Mouse (Mus musculus) erythroblast, adult 5-6 weeks (primary cell): ENCODE measurements at regions not wholly inside any gene's neighbourhood (a gene's known extent, or its start where the extent isn't known, plus 50 kb on each side); places are given as distances from the start of the nearest gene placed in this dataset.

Source experiments
- ATAC-seq: replicated peaks from 2 replicates; pipeline ENCODE4 v1.8.0; 2016; ENCODE audit warnings: moderate number of reproducible peaks, mild to moderate bottlenecking, moderate TSS enrichment, inconsistent platforms; ENCODE audit not compliant: poor library complexity, low FRiP score, severe bottlenecking

DNA sequence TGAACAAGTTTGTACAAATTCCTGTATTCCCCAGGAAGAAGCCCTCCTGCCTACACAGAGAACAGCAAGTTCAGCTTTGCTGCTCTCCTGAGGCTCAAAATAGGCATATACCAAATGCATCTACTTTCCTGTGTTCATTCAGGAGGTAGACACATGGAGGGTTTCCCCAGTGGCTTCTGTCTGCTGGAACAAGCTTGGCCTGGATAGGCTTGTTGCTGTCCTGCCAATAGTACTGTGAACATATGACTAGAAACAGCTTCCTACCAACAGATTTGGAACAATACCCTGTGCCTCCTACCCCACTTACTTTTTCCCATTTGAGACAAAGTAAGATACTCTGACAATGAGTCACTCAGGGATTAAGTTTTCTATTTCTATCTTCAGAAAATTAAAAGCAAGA lies 93.8 kb upstream of the Wdpcp start:
- no peak for ATAC-seq

DNA sequence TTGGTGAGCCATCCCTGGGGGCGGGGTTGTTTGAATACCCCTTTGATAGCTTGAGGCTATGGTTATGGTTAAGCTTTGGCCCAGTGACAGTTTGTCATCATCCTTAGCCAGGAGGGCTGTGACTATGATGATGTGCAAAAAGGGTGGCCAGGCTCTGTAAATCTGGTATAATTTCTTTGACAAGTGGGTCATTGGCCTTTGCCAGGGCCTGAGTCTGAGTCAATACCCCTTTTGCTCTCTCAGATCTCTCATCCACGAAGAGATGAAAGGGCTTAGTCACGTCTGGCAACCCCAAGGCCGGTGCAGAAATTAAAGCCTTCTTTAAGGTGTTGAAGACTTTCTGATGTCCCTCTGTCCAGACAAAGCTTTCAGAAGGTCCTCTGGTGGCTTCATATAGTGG lies 99.7 kb upstream of the Ugp2 start:
- ATAC-seq = no peak

DNA sequence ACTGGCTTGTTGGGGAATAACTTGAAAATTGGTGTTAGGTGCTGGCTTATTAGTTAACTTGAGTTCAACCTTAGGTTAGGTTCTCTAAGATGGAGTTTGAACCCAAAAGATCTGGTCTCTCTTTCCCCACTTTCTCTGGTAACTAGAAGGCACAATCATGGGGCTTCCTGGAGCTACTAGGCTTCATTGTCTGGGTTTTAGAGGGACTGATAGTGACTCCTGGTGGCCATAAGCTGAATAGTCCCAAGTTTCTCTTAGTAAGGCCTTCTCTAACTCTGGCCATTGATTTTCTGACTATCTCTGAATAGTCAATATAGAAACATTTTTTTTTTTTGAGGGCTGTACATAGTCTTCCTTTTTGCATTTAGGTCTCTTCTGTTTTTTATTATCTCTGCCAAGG lies 97.5 kb upstream of the Ugp2 start:
- peak; percentile 57; the same call in 1 of the 2 replicates for ATAC-seq

DNA sequence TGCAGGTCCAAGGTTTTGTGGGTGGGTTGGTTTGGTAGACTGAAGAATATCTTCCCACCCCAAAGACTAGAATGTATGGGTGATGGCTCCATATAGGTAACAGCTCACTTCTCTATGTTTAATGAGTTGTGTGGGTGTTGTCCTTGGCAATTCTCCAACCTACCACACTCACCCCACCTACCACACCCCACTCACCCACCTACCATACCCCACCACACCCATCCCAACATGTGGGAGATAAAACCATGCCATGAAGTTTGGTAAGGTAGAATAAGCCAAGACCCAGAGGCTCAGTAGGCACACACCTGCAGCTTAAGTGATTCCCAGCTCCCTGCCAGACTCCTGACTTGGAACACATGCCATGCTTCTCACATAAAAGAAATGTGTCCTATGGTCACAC lies 89.0 kb upstream of the Ugp2 start:
- ATAC-seq = peak; percentile 88

DNA sequence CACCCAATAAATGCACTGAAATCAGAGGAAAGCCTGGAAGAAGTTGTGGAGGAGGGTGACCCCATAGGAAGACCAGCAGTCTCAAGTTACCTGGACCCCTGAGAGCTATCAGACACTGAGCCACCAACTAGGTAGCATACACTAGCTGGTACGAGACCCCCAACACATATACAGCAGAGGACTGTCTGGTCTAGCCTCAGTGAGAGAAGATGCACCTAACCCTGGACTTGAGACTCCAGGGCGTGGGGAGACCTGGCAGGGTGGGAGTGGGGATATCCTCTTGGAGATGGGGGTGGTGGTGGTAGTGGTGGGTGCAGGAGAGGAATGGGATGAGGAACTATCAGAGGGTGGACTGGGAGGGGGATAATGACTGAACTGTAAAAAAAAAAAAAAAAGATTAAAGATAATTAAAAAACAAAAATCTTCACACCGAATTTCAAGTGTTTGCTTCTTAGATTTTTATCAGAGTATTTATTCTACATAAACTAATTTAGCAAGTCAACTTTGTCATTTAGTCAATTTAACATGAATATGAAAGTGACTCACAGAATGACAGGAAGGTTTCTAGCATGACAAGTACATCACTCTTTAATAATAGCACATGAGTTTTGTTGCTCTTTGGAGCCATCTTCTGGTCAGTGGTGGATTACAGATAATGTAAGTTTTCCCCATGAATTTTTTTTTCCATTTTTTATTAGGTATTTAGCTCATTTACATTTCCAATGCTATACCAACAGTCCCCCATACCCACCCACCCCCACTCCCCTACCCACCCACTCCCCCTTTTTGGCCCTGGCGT lies 82.5 kb upstream of the Ugp2 start:
- no peak for ATAC-seq

DNA sequence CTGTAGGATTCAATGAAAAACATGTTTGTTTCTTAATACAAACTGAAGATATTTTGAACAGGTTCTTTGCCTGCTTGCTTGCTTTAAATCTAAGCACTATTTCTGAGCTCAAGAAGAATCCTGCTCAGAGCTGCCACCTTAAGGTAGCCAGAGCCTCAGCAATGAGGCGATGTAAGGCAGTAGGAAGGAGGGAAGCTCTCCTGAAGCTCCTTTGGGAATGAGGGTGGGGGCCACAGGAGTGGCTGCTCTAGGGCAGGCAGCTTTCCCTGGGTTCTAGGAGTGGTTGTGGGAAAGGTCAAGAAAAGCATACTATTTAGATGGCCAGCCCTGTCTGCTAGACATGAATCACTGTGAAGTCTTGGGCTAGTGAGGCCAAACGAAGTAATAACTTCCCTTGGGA lies 62.7 kb upstream of the Ugp2 start:
- no peak for ATAC-seq

DNA sequence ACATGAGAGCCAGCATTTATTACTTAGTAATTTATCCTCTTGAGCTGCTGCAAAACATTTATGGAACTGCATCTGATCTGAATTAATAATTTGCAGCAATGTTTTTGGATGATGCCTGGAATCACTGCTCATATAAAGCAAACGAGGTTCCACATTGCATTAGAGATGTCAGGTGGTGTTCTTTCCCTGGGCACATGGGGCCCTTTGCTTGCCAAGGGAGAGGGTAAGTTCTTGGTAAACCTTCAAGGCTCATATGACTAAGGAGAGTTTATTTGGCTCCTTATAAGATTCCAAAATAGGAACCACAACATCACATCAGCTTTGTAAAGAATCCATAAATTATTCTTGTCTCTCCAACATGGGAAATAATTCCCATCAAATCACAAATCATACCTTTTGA lies 59.0 kb upstream of the Ugp2 start:
- no peak for ATAC-seq

DNA sequence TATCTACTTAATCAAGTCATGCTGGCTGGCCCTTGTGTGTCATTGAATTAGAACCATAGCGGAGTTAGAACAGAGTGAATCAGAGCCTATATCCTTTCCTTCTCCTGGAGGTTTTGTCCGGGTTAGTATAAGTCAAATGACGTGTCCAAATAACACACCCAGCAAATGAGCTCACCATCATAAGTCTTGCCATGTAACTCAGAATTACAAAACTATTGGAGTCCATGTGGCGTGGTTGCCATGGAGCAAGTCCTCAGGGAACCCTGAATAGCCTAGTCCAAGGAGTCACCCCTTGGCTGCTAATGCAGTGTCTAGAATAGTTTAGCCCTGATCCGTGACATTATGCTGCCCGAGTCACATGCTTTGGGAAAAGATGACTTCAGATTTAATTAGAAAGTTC lies 57.7 kb upstream of the Ugp2 start:
- ATAC-seq = no peak

DNA sequence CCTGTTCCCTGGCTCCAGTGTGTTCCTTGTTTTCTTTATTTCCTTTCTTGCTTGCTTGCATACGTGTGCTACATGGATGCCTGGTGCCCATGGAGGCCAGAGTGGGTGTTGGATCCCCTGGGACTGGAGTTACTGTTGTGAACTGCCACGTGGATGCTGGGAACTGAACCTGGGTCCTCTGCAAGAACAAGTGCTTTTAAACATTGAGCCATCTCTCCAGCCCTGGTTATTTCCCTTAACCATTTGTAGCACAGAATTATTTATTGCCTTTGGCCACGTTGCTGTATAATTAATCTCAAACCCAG lies 57.0 kb upstream of the Ugp2 start:
- no peak for ATAC-seq

DNA sequence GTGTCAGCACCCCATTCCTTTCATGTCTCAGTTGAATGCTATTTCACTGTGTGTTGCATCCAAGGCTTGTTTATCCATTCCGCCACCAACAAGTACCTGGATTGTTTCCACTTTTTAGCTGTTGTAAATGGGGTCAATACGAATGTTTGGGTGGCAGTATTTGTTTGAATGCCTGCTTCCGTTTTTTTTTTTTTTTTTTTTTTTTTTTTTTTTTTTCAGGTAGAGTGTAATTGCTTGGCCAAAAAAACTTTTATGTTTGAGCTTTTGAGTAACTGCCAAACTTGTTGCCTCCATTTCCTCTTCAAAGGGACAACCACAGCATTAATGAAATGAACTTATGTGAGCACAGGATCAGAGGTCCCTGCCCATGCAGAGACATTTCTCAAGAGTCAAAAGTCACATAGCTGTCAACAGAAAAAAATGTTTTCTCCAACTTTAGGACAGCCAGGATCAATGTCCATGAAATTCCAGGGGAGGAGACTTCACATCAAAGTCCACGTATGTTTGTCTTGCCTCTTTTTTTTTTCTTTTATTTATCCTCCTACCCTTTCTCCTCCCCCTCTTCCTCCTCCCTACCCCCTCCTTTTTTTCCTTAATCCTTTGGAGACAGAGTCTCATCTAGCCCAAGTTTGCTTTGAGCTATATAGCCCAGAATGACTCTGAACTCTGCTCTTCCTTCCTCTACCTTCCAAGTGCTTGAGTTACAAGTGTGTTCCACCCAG lies 56.5 kb upstream of the Ugp2 start:
- ATAC-seq = no peak

DNA sequence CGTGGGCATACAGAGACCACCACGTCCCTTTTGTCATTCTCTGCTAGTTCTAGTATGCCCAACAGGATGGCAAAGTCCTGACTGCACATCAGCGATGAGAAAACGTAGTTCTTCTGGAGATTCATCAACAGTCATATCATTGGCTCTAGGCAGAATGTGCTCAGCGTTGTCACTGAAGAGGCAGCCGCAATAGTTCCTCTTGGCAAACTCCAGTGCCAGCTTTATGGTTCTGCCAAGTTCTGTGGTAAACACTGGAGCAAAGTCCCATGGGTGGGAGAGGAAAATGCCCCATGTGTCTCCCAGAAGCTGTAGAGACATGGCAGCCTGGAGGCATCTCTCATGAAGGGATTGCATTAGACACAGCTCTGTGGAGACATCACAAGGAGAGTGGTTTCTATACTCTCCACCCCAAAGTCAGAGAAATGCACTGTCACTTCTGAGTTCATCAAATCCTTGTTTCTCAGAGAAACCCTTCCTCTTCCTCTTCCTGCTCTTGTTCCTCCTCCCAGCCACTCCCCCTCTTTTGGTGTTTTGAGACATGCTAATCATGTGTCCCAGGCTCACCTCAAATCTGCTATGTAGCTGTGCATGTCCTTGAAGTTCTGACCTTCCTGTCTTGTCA lies 54.6 kb upstream of the Ugp2 start:
- ATAC-seq = no peak

DNA sequence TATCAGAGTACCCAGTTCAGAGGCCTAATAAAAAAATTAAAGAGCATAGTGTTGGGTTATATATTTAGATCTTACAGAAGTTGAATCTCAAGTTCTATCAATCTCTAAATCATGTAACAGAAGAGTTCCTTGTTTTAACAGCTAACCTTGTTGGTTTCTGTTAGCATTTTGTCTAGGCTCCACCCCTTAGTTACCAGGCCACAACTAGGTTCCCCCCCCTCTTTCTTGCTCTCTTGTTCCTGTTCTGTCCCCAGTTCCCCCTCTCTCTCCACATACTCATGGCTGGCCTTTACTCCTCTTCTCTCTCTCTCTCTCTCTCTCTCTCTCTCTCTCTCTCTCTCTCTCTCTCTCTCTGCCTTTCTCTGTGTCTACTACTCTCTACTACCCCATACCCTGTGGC lies 53.3 kb upstream of the Ugp2 start:
- ATAC-seq = no peak

DNA sequence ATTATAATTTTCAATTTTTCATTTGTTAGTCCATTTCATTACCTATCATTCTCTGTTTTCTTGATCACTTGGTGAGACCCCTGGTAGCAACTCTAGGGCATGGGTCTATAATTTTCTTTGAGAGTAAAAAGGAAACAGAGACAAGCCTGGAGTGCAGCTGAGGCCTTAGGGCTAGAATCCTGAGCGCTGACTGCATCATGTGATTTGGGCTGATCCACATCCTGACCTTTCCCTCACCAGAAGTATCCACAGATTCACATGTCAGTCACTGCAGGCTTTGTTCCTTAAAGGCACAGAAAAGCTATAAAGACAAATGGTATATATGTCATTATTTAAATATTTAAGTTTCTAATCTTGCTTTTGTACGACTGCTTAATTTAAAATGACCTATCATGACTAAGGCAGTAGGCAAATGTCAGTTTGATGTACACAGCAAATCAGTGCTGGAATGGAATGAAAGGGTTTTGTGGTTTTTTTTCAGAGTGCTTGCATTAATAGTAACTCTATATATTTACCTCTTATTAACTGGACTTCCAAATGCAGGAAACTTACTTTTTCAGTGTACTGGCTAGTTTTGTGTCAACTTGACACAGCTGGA lies 51.4 kb upstream of the Ugp2 start:
- no peak for ATAC-seq
